Comparison of ENCODE assay signal across 13 mouse cellular contexts in genomic region chr12:116282856-116283255, GRCm38 (mm10). TPM values are rescaled to one million over a fixed set of nuclear protein-coding genes. Genes with fewer than 3 reads are reported as not detected.
DNase-seq lines count a peak whose midpoint lies in the region; ATAC-seq and TF ChIP-seq lines count a peak whose summit lies in the region.
"Had no signal": no experiment of that assay in that cellular context is flagged by ENCODE, and none has a peak within 500 bp of the region (broad histone marks: within the 10 kb centered on the region; RNA-seq: fewer than 3 reads in every experiment).

No protein-coding gene starts in this region.

- H3K9ac ChIP-seq in MEL (ENCODE audit: control insufficient read depth, low read depth, low read length, poor library complexity, severe bottlenecking): peak overlapping the region; percentile 80
- H3K9ac ChIP-seq in liver, embryonic 14.5 days (replicated peaks): peak overlapping the region; percentile 58

- H3K4me2 ChIP-seq in liver, embryonic 14.5 days (ENCODE audit: low read depth): peak overlapping the region; percentile 87

- ATAC-seq in liver, embryonic 14.5 days (ENCODE audit: insufficient read depth): no peak
- ATAC-seq in frontal cortex, adult (ENCODE audit: low TSS enrichment): no peak

- H3K27me3 ChIP-seq in MEL (ENCODE audit: control insufficient read depth in 1 of 2, insufficient read depth in 2 of 2, low read length in 2 of 2): no peaks in the 10 kb centered on the region
- H3K27me3 ChIP-seq in liver, embryonic 14.5 days (ENCODE audit: control insufficient read depth, insufficient read depth, low read length): no peaks in the 10 kb centered on the region

- TF ChIP-seq POLR2A in MEL (IDR thresholded peaks at IDR 0.05; ENCODE audit: control insufficient read depth in 1 of 2, insufficient read depth in 1 of 2, low read depth in 1 of 2, low read length in 2 of 2, poor library complexity in 1 of 2): no peak

- H3K9me3 ChIP-seq in MEL (replicated peaks; ENCODE audit: insufficient read depth, low read length): no peaks in the 10 kb centered on the region
- H3K9me3 ChIP-seq in liver, embryonic 14.5 days (ENCODE audit: control insufficient read depth, low read length): no peaks in the 10 kb centered on the region

- peak overlapping the region; percentile 97 for H3K4me3 ChIP-seq in layer of hippocampus, adult 2 months
- peak overlapping the region in 1 of 2 experiments; percentile 89; a peak in 2 of 4 replicates for H3K4me3 ChIP-seq in MEL (ENCODE audit: control insufficient read depth in 1 of 2, insufficient read depth in 1 of 2, low read depth in 2 of 2, low read length in 2 of 2)
- peak overlapping the region in 1 of 2 experiments; percentile 45; a peak in 2 of 4 replicates for H3K4me3 ChIP-seq in liver, embryonic 14.5 days (ENCODE audit: insufficient read depth in 1 of 2, low read depth in 2 of 2, low read length in 2 of 2)

- peaks cover 5 to 40% of the 10 kb centered on the region in 2 experiments for H3K36me3 ChIP-seq in MEL (ENCODE audit: control insufficient read depth in 1 of 2, insufficient read depth in 2 of 2, low read length in 2 of 2)
- no peaks in the 10 kb centered on the region for H3K36me3 ChIP-seq in liver, embryonic 14.5 days (replicated peaks; ENCODE audit: control insufficient read depth, insufficient read depth, low read depth)

- peaks cover 50% of the 10 kb centered on the region for H3K79me2 ChIP-seq in MEL (ENCODE audit: control insufficient read depth, insufficient read depth, low read length, poor library complexity)

- 53% methylated on average over 2 of the region's 2 CpGs for WGBS in liver, embryonic 14.5 days (ENCODE audit: insufficient replicate concordance)

- TF ChIP-seq CTCF in layer of hippocampus, adult 2 months (conservative IDR thresholded peaks at IDR 0.05): no peak
- no peak for TF ChIP-seq CTCF in MEL (IDR thresholded peaks at IDR 0.05 in 2 of 3, conservative IDR thresholded peaks at IDR 0.05 in 1 of 3; ENCODE audit: control insufficient read depth in 1 of 3, insufficient read depth in 1 of 3, low read depth in 2 of 3, low read length in 3 of 3, poor library complexity in 1 of 3, severe bottlenecking in 1 of 3)
- no peak for TF ChIP-seq CTCF in liver, embryonic 14.5 days (IDR thresholded peaks at IDR 0.05; ENCODE audit: low read depth)

- DNase-seq in layer of hippocampus, adult 2 months (ENCODE audit: low spot score in 2 of 2): no peak
- no peak for DNase-seq in layer of hippocampus, adult 9-10 months (ENCODE audit: low spot score)
- DNase-seq in CD4-positive helper T cell, adult 2 months (ENCODE audit: low read depth, low spot score): peak; percentile 64
- DNase-seq in MEL (ENCODE audit: low read depth, low spot score): peak; percentile 84
- no peak for DNase-seq in liver, embryonic 14.5 days (ENCODE audit: low read depth in 3 of 3, low spot score in 3 of 3)
- no peak for DNase-seq in kidney, adult 8-10 months
- no peak for DNase-seq in left cerebral cortex, adult 8-10 months (ENCODE audit: low spot score in 2 of 2)
- DNase-seq: cerebellum, postnatal 25 days; kidney, postnatal 25 days had no signal

- 0 out of 2 replicates have a peak overlapping the region, but pooled peaks have one; percentile 97 for H3K27ac ChIP-seq in layer of hippocampus, adult 2 months
- peak overlapping the region; percentile 12; the same call in 1 of the 2 replicates for H3K27ac ChIP-seq in MEL (ENCODE audit: control insufficient read depth, low read depth, low read length)
- peak overlapping the region; percentile 24 for H3K27ac ChIP-seq in liver, embryonic 14.5 days

- no peak for TF ChIP-seq EP300 in MEL (IDR thresholded peaks at IDR 0.05; ENCODE audit: low read depth in 1 of 2, low read length in 2 of 2)
- TF ChIP-seq EP300 in liver, embryonic 14.5 days (IDR thresholded peaks at IDR 0.05; ENCODE audit: low read depth): no peak

- H3K4me1 ChIP-seq in MEL (ENCODE audit: control insufficient read depth in 1 of 2, insufficient read depth in 2 of 2, low read length in 2 of 2): peaks cover 21 to 31% of the 10 kb centered on the region in 2 experiments
- H3K4me1 ChIP-seq in liver, embryonic 14.5 days (replicated peaks; ENCODE audit: control insufficient read depth in 2 of 2, insufficient read depth in 2 of 2, low read length in 1 of 2): peaks cover 12 to 21% of the 10 kb centered on the region in 2 experiments

- TF ChIP-seq RAD21 in MEL (IDR thresholded peaks at IDR 0.05; ENCODE audit: low read depth, low read length): no peak

TF ChIP-seq in MEL, 35 proteins besides CTCF, POLR2A, EP300 and RAD21:
- TF ChIP-seq NELFE (IDR thresholded peaks at IDR 0.05; ENCODE audit: low read depth, low read length) (no peak), CHD1 (IDR thresholded peaks at IDR 0.05; ENCODE audit: low read depth, low read length) (no peak), GATA1 (IDR thresholded peaks at IDR 0.05; ENCODE audit: low read depth, low read length) (0 out of 2 replicates have a peak, but pooled peaks have one; percentile 21), E2F4 (IDR thresholded peaks at IDR 0.05; ENCODE audit: borderline replicate concordance, low read depth, low read length) (no peak), MAZ (IDR thresholded peaks at IDR 0.05; ENCODE audit: low read depth, low read length) (no peak)

RNA-seq across cellular contexts. Expression of gene Esyt2, which starts 1.9 kb away (rescaled TPM):
- total RNA-seq in layer of hippocampus, adult 2 months (2021): 10 to 100 TPM; 61.2 to 73.0 TPM
- 43.2 and 47.5 TPM in 2 replicates for total RNA-seq in MEL (2012; rRNA removed)
- 10 to 100 TPM; 45.3 to 77.7 TPM for polyA plus RNA-seq in MEL (2012; ENCODE audit: insufficient read depth in 1 of 2, insufficient read length in 2 of 2, low read depth in 1 of 2, low replicate concordance in 2 of 2, missing spikeins in 1 of 2)
- polyA plus RNA-seq in liver, embryonic 14.5 days (2012; rRNA removed): 4.7 and 6.3 TPM in 2 replicates
- 10.4 and 12.7 TPM in 2 replicates for polyA plus RNA-seq in liver, embryonic 14.5 days (2014; fragmentation: Nextera tagmentation; extraction: Ambion mirVana)
- 10 to 100 TPM; 57.4 to 67.5 (median 61.3) TPM for total RNA-seq in left cerebral cortex, adult 8-10 months (2022)

RNA-seq across cellular contexts. Expression of gene Gm11027, which starts 7.7 kb away (rescaled TPM):
- total RNA-seq in layer of hippocampus, adult 2 months (2021): not detected
- not detected in 2 replicates for total RNA-seq in MEL (2012; rRNA removed)
- polyA plus RNA-seq in MEL (2012; ENCODE audit: insufficient read depth in 1 of 2, insufficient read length in 2 of 2, low read depth in 1 of 2, low replicate concordance in 2 of 2, missing spikeins in 1 of 2): not detected
- polyA plus RNA-seq in liver, embryonic 14.5 days (2012; rRNA removed): not detected in 2 replicates
- polyA plus RNA-seq in liver, embryonic 14.5 days (2014; fragmentation: Nextera tagmentation; extraction: Ambion mirVana): not detected in 2 replicates
- not detected for total RNA-seq in left cerebral cortex, adult 8-10 months (2022)
- total RNA-seq: heart, adult 8-10 months; left cerebral cortex, postnatal 10 days had no signal
- polyA plus RNA-seq: neural tube, embryonic 14.5 days had no signal

RNA-seq across cellular contexts. Expression of gene Wdr60, which starts 20.0 kb away (rescaled TPM):
- 10 to 100 TPM; 17.9 to 20.6 TPM for total RNA-seq in layer of hippocampus, adult 2 months (2021)
- 18.3 and 19.8 TPM in 2 replicates for total RNA-seq in MEL (2012; rRNA removed)
- polyA plus RNA-seq in MEL (2012; ENCODE audit: insufficient read depth in 1 of 2, insufficient read length in 2 of 2, low read depth in 1 of 2, low replicate concordance in 2 of 2, missing spikeins in 1 of 2): 10 to 100 TPM in 1 of 2 experiments, not detected in 1; 21.0 TPM
- polyA plus RNA-seq in liver, embryonic 14.5 days (2012; rRNA removed): 1.9 and 2.2 TPM in 2 replicates
- 2.1 and 2.3 TPM in 2 replicates for polyA plus RNA-seq in liver, embryonic 14.5 days (2014; fragmentation: Nextera tagmentation; extraction: Ambion mirVana)
- 10 to 100 TPM; 14.2 to 22.9 (median 17.9) TPM for total RNA-seq in left cerebral cortex, adult 8-10 months (2022)

Comparison
In these comparisons a context has a peak if more than half of its experiments do, and no peak if none do; other contexts are left out.
1. DNase-seq: peak in CD4-positive helper T cell, adult 2 months (single experiment) and MEL (single experiment); none in layer of hippocampus, adult 2 months (0 of 2), layer of hippocampus, adult 9-10 months (single experiment), liver, embryonic 14.5 days (0 of 3), kidney, adult 8-10 months (0 of 2) and left cerebral cortex, adult 8-10 months (0 of 2).
2. H3K27ac ChIP-seq: peak in every context shown above with its lines; median percentile 97 in layer of hippocampus, adult 2 months; 24 in liver, embryonic 14.5 days; 12 in MEL.